Mouse (Mus musculus) megakaryocyte-erythroid progenitor cell, adult 5-6 weeks (primary cell): ENCODE results near the gene Slc25a20. TPM values are rescaled to one million over a fixed set of nuclear protein-coding genes. Genes with fewer than 3 reads are reported as not detected.
"Not testable (repeated sequence)": the region's sequence is repeated elsewhere in the genome, so short reads cannot be mapped to it uniquely, and the experiment has no call there.

Experiments
- ATAC-seq: replicated peaks from 2 replicates; pipeline ENCODE4 v1.8.0; 2016; ENCODE audit warnings: mild to moderate bottlenecking, inconsistent platforms; ENCODE audit not compliant: severe bottlenecking, poor library complexity, low FRiP score, low TSS enrichment
- total RNA-seq, 2 experiments: library from RNA; stranded (forward) in 1 of 2; stranded (reverse) in 1 of 2; fragments of 200-1000, 215-1000 nt in 1 of 2; fragments of >200 nt in 1 of 2; fragmentation: Nextera tagmentation in 1 of 2; gene quantifications; 2 replicates each; pipeline ENCODE4 v1.2.3; 2014 to 2017

The Slc25a20 gene
- total RNA-seq (2014; fragmentation: Nextera tagmentation) = 15.2 and 16.4 TPM in 2 replicates
- total RNA-seq (2017) = 23.4 and 29.7 TPM in 2 replicates

DNA sequence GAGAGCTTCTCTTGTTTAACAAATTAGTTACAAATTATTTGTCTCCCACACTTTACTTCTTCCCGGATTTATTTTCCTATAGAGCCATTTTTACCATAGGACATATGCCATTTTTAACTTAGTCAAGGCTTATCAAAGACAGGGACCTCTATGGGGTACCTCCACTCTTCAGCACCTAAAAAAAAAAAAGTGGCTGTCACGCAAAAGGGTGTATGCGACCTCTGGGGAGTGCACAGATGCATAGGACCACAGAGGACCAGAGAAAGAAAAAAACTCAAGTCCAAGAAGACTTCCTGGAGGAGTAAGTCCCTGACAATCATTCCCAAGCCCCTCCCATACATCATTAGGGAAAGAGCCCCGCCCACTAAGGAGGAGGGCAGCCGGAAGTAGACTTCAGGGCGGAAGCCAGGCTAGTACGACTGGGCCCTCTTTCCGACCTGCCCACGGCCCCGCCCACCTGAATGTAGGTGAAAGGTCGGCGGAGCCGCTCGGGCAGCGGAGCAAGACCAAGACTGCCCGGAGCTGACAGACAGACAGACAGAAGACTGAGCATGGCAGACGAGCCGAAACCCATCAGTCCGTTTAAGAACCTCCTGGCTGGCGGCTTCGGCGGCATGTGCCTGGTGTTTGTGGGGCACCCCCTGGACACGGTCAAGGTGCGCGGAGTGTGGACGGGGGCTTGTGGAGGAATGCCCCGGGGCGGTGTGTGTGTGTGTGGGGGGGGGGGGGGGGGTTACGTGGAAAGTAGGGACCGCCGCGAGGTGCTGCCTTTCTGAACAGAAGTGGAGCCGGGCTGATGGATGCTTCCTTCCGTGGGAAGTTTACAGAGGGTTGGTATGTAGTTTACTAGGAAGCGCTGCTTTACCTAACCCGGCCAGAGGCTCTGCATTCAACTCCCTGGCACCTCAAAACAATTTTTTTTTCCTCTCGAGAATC is at the start of gene Slc25a20:
Gene Slc25a20 (plus strand): TSS at position 412 of the 936 bp plus-strand sequence.
- peak; percentile 95 for ATAC-seq

DNA sequence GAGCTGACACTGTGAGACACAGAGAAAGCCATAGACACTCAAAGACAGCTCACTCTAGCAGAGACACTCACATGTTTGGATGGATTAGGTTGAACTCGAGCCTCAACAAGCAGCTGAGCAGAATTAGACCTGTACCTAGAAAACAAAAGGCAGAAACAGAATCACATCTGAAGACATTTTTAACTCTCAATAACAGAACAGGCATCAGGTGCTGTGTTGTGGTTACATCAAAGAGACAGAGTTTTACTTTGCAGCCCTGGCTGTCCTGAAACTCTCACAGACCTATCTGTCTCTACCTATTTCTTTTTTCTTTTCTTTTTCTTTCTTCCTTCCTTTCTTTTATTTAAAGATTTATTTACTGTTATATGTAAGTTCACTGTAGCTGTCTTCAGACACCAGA is 44.6 kb upstream of the Slc25a20 start:
- ATAC-seq = no peak

DNA sequence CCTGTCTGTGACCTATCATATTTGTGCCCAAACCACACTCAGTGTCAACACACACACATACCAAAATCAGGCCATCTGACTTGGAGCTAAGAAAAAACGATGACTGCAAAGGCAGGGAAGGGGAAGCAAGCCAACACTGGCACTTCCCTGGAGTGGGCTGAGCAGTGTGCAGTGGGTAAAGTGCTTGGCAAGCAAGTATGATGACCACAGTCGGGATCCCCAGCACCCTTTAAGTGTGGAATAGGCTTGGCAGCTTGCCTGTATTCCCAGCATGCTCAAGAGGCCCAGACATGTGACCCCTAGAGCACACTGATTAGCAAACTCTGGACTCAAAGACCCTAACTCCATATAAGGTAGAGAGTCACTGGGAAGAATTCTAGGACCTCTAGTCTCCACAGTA is 35.4 kb upstream of the Slc25a20 start:
- ATAC-seq = no peak

DNA sequence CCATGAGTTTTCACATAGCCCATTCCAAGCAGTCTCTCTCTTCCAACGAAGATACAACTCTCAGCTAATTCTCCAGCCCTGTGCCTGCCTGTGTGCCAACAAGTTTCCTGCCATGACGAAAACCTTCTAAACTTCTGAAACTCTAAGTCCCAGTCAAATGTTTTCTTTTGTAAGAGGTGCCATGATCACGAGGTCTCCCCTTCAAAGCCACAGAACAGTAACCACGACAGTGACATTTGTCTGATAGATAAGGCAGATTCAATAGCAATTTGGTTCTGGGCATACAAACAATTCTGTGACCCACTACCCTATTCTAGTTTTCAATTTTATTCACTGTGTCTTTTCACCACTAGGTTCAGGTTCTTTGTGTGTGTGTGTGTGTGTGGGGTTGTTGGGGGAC is 33.7 kb upstream of the Slc25a20 start:
- ATAC-seq = no peak

DNA sequence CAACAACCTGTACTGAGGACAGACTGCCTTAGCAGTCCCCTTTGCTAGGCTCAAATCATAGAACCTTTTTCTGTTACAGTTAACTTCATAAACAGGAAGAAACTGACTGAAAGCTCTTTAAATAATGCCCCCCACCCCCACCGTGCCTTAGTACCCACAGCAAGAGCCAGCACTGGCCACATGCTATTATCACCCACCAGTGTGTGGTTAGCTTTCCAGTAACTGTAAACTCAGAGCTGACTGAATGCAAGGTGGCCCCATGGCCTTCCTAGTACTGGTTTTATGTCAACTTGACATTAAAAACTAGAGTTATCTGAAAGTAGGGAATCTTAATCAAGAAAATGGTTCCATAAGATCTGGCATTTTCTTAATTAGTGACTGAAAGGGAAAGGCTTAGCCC is 31.2 kb upstream of the Slc25a20 start:
- no peak for ATAC-seq

DNA sequence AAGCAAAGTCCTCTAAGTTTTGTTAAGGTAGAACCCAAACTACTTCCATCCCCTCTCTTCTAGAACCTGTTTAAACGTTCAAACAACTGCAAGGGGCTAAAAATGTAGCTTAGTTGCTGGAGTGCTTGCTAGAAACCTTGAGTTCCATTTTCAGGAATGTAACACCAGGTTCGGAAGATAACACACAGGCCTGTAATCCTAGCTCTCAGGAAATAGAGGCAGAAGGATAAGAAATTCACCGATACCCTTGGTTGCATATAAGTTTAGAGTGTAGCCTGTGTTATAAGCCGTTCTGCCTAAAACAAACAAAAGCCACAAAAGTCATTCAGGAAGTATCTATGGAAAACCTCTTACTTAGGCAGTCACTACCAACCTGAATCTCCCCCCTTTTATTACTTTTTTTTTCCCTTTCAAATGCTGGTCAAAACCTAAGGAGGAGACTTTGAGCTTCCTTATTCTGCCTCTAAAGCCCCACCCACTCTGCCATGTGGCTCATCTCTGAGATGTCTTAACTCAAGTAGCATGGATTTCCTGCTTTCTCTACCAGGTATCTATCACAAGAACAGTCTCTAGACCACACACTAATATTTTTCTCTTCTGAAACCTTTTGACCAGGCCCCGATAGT is 30.1 kb upstream of the Slc25a20 start:
- no peak for ATAC-seq

DNA sequence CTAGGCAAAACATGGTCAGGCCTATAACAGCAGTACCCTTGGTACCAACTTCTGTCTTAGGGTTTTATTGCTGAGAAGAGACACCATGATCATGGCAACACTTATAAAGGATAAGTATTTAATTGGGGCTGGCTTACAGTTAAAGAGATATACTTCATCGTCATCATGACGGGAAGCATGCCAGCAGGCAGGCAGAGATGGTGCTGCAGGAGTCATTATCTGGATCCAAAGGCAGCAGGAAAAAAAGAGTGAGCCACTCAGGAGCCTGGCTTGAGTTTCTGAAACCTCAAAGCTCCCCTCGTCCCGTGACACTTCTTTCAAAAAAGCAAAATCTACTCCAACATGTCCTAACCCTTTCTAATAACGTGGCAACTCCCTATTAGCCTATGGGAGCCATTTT is 29.5 kb upstream of the Slc25a20 start:
- peak; percentile 74 for ATAC-seq

DNA sequence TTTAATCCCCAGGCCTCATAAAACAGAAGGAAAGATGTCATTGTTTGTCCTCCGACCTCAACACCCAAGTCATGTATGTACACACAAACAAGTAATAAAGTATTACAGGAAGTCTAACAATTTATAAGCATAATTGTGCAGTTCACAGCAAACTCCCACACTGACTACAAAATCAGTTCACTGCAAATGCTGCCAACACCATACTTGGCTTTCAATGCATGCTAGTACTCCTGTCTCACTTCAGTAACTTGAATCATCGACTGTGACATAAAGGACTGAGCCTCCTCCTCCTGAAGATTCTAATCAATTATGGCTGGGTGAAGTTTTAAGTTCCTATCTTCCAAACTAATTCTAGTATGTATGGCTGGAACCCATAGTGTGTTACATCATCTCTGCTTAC is 28.0 kb upstream of the Slc25a20 start:
- no peak for ATAC-seq

DNA sequence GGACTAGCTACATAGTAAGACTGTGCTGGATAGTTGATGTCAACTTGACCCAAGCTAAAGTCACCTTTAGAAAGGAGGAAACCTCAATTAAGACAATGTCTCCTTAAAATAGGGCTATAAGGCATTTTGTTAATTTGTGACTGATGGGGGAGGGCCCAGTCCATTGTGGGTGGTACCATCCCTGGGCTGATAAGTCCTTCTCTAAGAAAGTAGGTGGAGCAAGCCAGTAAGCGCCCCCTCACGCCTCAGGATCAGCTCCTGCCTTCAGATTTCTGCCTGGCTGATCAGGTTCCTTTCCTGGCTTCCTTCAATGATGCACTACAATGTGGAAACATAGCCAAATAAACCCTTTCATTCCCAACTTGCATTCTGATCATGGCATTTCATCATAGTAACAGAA is 26.5 kb upstream of the Slc25a20 start:
- ATAC-seq = peak; percentile 71

DNA sequence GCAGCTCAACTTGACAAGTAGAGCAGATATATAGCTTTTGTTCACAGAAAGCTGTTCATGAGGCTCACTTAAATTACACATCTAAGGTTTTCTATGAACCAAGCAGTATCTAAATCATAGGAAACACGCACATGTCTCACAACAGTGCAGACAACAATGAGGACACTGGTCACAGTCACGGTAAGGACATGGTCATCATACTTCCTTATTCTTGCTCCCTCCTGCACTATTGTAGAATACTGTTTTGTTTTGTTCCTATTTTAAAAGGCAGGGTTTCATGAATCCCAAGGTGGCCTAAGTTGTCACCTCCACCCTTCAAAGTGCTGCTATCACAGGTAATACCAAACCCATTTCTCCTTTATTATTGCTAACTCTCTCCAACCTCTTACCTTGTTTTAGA is 22.1 kb upstream of the Slc25a20 start:
- no peak for ATAC-seq

DNA sequence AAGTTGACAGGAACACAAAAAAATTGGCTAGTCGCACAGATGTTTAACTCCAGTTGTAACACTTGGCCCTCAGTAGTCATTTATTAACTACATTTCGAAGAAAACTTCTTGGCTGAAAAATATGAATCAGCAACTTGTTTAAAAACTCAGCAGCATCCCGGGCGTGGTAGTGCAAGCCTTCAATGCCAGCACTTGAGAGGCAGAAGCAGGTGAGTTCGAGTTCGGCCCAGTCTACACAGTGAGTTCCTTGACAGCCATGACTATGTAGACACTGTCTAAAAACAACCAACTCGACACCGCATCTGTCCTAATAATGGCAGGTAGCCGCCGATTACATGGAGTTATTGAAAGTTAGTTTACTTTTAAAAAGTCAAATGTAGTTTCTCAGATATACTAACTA is 13.7 kb upstream of the Slc25a20 start:
- ATAC-seq = peak; percentile 11; the same call in 1 of the 2 replicates

DNA sequence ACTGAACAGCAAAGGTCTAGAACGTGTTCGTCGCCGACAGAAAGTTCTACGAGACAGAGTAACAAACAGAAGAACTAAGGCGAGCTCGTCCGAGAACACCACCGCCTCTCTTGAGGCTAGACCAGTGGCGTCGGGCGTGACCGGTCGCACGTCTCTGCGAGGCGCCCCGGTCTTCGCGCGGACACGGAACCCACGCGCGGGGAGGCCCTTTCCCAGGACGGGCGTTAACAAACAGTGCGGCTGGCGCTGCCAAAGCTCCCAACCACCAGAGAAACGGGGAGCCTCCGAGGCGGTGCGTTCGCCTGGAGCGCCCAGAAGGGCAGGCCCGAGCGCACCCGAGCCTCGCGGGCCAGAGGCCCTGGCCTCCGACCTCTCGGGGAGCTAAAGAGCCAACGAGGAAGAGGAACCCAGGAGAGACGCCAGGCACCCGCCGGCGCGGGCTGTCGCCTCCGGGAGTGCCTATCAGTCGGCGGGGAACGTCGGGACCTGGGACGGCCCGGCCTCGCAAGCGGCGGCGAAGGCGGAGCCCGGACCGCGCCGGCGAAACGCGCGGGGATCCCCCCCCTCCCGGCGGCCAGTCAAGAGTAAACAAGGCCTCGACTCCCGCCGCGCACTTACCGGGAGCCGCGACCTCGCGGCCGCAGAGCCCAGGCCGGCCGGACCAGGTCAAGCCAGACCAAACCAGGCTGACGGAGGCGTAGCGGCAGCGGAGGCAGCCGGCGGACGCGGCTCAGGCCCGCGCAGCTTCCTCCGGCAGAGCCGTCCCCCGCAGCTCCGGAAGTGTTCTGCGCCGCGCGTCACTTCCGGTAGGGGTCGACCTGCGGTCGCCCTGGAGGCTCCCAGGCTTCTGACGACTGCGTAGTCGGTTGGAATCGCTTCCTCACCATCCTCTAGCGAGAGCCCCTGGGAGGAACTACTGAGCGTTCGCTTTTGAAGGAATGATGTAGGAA is 13.0 kb upstream of the Slc25a20 start, which contains the start of gene Arih2:
Gene Arih2 (minus strand): TSS at position 776 of the 950 bp plus-strand sequence.
- ATAC-seq = peak; percentile 92

DNA sequence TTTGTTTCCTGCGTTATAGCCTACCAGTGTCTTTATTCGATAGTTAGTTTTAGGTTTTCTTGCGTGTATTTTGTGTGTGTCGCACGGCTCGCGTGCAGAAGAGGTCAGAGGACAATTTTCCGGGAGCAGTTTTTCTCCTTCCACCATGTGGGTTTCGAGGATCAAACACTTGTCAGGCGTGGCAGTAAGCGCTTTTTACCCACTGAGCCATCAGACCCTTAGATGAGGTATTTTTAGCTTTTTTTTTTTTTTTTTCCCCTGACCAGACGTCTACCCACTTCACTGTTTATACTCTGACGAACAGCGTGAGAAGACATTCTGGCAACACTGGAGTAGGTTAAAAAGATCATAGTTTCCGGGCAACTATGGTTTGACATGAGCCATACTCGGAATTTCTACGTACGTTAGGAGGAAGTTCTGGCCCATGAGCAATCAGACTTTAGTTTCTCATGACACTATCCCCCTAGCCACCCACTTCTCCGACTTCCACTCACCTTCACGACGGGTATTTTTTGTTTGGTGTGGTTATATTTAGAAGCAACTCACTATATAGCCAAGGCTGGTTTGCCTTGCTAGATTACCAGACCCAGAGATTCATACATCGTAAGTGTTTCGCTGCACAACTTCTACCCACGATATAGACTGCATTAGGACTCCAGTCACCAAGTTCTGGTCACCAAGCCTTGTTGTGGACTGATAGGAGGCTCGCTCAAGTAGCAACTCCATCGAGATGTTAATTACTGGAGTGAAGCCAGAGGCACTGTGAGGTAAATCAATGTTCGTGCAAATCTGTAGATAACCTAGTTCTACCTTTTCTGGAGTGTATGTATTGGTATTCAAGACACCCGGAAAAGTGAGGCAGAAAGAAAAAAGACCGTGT is 12.1 kb upstream of the Slc25a20 start:
- peak; percentile 31 for ATAC-seq

DNA sequence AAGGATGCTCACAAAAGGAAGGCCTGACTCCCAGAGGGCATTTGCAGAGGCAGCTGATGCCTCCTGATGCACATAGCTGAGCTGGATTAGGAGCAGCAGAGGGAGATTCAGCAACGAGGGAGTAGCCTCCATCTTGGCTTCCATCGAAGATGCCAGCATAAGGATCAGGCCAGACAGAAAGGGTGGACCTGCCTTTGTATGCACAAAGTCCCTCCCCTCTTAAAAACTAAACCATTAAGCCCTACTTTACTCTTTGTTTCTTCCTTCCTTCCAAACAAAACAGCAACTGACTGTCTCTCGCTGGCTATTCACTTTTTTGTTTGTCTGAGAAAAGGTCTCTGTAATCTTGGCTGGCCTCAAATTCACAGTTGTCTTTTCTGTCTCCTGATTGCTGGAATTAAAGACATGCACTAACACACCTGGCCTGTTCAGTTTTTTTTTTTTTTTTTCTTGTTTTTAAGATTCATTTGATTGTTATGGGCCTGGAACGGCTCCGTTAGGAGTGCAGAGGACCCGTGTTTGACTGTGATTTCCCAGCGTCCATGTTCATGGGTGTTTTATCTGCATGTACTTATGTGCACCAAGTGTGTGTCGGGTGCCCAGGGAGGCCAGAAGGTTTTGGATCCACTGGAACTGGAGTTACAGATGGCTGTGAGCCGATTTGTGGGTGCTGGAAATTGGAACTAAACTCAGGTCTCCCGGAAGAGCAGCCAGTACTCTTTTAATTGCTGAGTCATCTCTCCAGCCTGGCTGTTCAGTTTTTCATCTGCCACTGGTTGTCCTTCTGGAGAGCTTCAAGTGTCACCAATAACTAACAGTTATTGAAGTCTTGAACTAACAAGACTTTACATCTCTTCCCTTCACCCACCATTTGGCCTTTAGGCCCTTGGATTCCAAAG is 7.1 kb upstream of the Slc25a20 start:
- no peak for ATAC-seq

DNA sequence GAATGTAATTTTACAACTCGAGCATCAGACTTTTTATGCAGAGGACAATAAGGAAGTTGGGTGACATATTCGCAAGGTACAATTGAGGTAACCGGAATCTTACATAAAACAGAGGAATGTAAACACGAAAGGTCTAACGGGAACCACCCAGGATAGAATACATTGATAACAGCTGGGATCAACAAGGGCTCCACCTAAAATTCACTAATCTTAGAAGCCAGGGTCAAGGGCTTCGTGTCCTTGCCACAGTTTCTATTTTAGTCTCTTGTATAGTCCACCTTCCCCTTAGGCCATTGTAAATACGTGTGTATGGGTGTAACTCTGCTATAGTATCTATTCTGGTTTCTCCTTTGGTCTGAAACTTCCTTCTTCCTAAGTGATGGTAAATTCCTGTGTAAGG is 6.0 kb upstream of the Slc25a20 start:
- ATAC-seq = not testable (repeated sequence)

DNA sequence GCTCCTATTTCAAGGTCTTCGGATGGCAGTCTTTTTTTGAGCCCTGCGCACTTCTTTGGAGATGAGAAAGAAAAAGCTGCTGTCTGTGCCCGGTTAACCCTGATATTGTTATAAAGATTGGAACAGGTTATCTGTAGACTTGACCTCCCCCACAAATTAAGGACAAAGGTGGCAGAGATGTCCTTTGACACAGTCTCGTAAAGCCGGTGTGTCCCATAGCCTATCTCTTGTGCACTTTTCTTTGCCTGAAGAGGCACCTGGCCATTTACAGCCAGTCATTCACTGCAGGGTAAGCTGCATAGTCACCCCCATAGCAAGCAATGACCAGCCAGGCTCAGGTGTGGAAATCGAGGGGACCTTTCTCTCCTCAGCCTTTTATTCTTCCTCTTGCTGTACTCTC is 772 bp downstream of the Slc25a20 start:
- ATAC-seq = no peak

DNA sequence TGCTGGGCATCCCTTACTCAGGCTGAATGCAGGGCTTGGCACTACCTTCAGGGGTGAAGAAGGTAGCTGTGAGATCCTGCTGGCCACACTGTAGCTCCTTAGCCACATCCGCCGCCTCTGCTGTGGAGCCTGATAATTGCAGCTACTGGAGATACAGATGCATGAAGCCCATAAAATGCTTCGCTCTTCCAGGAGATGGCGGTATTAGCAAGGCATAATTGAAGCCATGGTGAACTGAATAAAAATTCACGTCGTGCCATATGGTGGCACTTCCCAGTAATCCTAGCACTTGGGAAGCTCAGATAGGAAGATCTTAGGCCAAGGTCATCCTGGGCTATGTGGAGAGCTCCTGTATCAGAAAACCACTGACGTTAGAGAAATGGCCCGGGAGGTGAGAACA is 8.0 kb downstream of the Slc25a20 start:
- ATAC-seq = peak; percentile 70

DNA sequence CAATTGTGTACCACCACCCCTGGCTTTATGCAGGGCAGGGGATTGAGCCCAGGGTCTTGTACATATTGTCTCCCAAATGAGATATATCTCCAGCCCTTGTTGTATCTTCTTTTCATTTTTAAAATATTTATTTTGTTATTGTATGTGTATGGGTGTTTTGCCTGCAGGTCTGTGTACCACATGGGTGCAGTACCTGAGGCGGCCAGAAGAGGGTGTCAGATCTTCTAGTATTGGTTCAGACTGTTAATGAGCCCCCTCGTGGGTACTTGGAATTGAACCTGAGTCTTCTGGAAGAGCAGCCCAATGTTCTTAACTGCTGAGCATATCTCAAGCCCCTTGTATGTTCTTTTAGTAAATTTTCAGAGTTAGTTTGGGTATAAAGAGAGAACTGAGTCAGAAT is 11.3 kb downstream of the Slc25a20 start:
- no peak for ATAC-seq
